Mouse (Mus musculus): ENCODE data around the gene Insig1.

GRCm38 (mm10) chr5:28023452-28023851 lies 47.7 kb upstream of the Insig1 start:
- TF ChIP-seq CTCF (IDR thresholded peaks at IDR 0.05; ENCODE audit: low read depth, low read length) (no peak), POLR2A (IDR thresholded peaks at IDR 0.05; ENCODE audit: borderline replicate concordance, low read depth, low read length) (no peak)

All from bone marrow macrophage, adult 2 months (primary cell).